Mouse (Mus musculus) small intestine, adult 2 months (tissue): ENCODE results near the gene Ush1g. TPM values are rescaled to one million over a fixed set of nuclear protein-coding genes. Genes with fewer than 3 reads are reported as not detected.

ENCODE experiments used
- H3K27ac ChIP-seq: fragments of 200-500 bp; 2 replicates; pipeline ENCODE4 v1.5.1; 2012; ENCODE audit warnings: low read depth, low read length, control low read depth, inconsistent platforms; ENCODE audit not compliant: insufficient read depth
- H3K27me3 ChIP-seq: fragments of 200-500 bp; 2 replicates; pipeline ENCODE4 v1.6.1; 2012; ENCODE audit warnings: mild to moderate bottlenecking, moderate library complexity, low read length, inconsistent platforms; ENCODE audit not compliant: control insufficient read depth, insufficient read depth
- H3K36me3 ChIP-seq: fragments of 200-500 bp; 2 replicates; pipeline ENCODE4 v1.6.1; 2012; ENCODE audit warnings: mild to moderate bottlenecking, low read length, control low read depth, inconsistent platforms; ENCODE audit not compliant: control insufficient read depth, insufficient read depth
- H3K4me1 ChIP-seq: fragments of 200-500 bp; 2 replicates; pipeline ENCODE4 v1.6.1; 2012; ENCODE audit warnings: low read length, inconsistent platforms, mixed read lengths; ENCODE audit not compliant: control insufficient read depth, insufficient read depth, insufficient read length
- H3K4me3 ChIP-seq: fragments of 200-500 bp; 2 replicates; pipeline ENCODE4 v1.5.1; 2012; ENCODE audit warnings: low read depth, mild to moderate bottlenecking, control low read depth, inconsistent platforms, low read length, moderate library complexity
- CTCF ChIP-seq: fragments of 200-500 bp; IDR thresholded peaks from 2 replicates; pipeline ENCODE4 v1.5.1; 2012; ENCODE audit warnings: low read depth, mild to moderate bottlenecking, control low read depth, inconsistent platforms, low read length, moderate library complexity, mixed read lengths; ENCODE audit not compliant: insufficient replicate concordance, insufficient read length; ENCODE audit errors: extremely low read depth
- POLR2A ChIP-seq: fragments of 200-500 bp; IDR thresholded peaks from 2 replicates; pipeline ENCODE4 v1.6.1; 2012; ENCODE audit warnings: low read depth, mild to moderate bottlenecking, control low read depth, inconsistent platforms, low read length, moderate library complexity
- WGBS: fragments of 180-500 bp; shearing (Covaris S2); methylation state at CpG from one replicate; pipeline ENCODE4 v1.1.7; 2018; 5-methylcytosine and 5-hydroxymethylcytosine counted together
- polyA plus RNA-seq: library from polyadenylated mRNA; depleted of rRNA; stranded (reverse); fragments of >200 nt; gene quantifications from 2 replicates; pipeline ENCODE4 v1.2.3, GENCODE M21; 2012

Gene Ush1g
- polyA plus RNA-seq, 1 experiment, result 0.08 TPM

GRCm38 (mm10) chr11:115297214-115297826 is 24.5 kb downstream of the Ush1g start, which contains the start of gene Fads6:
Gene Fads6, minus strand, starts transcription at chr11:115297663.
- 2% methylated on average over 43 of the region's 44 CpGs for WGBS

GRCm38 (mm10) chr11:115296471-115297210 is 25.2 kb downstream of the Ush1g start:
- TF ChIP-seq POLR2A (no peak), CTCF (no peak)
- Histone ChIP-seq H3K36me3 (no peaks in the 10 kb centered on the region), H3K27me3 (no peaks in the 10 kb centered on the region), H3K4me3 (peak overlapping the region; percentile 65), H3K27ac (no peak overlapping the region), H3K4me1 (peaks cover 14% of the 10 kb centered on the region)
- WGBS, result 33% methylated on average over 21 of the region's 21 CpGs

More at GRCm38 (mm10) chr11:115297214-115297826, 24.5 kb downstream of the Ush1g start, which contains the start of gene Fads6:
- no peaks in the 10 kb centered on the region for H3K36me3 ChIP-seq
- H3K27ac ChIP-seq, result no peak within 1 kb of the TSS
- no peak; the same call in 1 of the 2 replicates for TF ChIP-seq CTCF
- no peak for TF ChIP-seq POLR2A
- H3K4me1 ChIP-seq, result peaks cover 12% of the 10 kb centered on the region
- no peaks in the 10 kb centered on the region for H3K27me3 ChIP-seq
- H3K4me3 ChIP-seq, result peak within 1 kb of the TSS; percentile 65

GRCm38 (mm10) chr11:115295939-115296338 is 25.9 kb downstream of the Ush1g start:
- 87% methylated on average over 11 of the region's 11 CpGs for WGBS
- Histone ChIP-seq H3K27ac (no peak overlapping the region), H3K4me3 (no peak overlapping the region)

GRCm38 (mm10) chr11:115292631-115293375 is 29.0 kb downstream of the Ush1g start:
- Histone ChIP-seq H3K4me3 (no peak overlapping the region), H3K27ac (no peak overlapping the region), H3K36me3 (no peaks in the 10 kb centered on the region), H3K4me1 (peaks cover 14% of the 10 kb centered on the region), H3K27me3 (no peaks in the 10 kb centered on the region)
- no peak for TF ChIP-seq POLR2A
- WGBS, result 42% methylated on average over 14 of the region's 14 CpGs

More at GRCm38 (mm10) chr11:115295939-115296338, 25.9 kb downstream of the Ush1g start:
- Histone ChIP-seq H3K4me1 (peaks cover 14% of the 10 kb centered on the region), H3K27me3 (no peaks in the 10 kb centered on the region), H3K36me3 (no peaks in the 10 kb centered on the region)
- TF ChIP-seq CTCF (no peak), POLR2A (no peak)

GRCm38 (mm10) chr11:115291503-115291902 is 30.3 kb downstream of the Ush1g start:
- Histone ChIP-seq H3K27me3 (no peaks in the 10 kb centered on the region), H3K27ac (no peak overlapping the region), H3K4me3 (no peak overlapping the region), H3K4me1 (peaks cover 8% of the 10 kb centered on the region; the same call in 1 of the 2 replicates), H3K36me3 (no peaks in the 10 kb centered on the region)
- 87% methylated on average over 10 of the region's 10 CpGs for WGBS
- no peak for TF ChIP-seq CTCF
- TF ChIP-seq POLR2A, result no peak

GRCm38 (mm10) chr11:115290919-115291318 is 30.9 kb downstream of the Ush1g start:
- Histone ChIP-seq H3K27me3 (no peaks in the 10 kb centered on the region), H3K36me3 (no peaks in the 10 kb centered on the region), H3K4me3 (no peak overlapping the region), H3K27ac (no peak overlapping the region), H3K4me1 (peaks cover 8% of the 10 kb centered on the region; the same call in 1 of the 2 replicates)
- TF ChIP-seq POLR2A (no peak), CTCF (no peak)
- WGBS, result 40% methylated on average over 6 of the region's 6 CpGs
